Mouse (Mus musculus): ENCODE data around the gene Bud13. TPM values are rescaled to one million over a fixed set of nuclear protein-coding genes. Genes with fewer than 3 reads are reported as not detected.
"Not testable (repeated sequence)": the region's sequence is repeated elsewhere in the genome, so short reads cannot be mapped to it uniquely, and the experiment has no call there.

The Bud13 gene
- polyA plus RNA-seq, 1 experiment from 2014 or later = 14.8 TPM

DNA sequence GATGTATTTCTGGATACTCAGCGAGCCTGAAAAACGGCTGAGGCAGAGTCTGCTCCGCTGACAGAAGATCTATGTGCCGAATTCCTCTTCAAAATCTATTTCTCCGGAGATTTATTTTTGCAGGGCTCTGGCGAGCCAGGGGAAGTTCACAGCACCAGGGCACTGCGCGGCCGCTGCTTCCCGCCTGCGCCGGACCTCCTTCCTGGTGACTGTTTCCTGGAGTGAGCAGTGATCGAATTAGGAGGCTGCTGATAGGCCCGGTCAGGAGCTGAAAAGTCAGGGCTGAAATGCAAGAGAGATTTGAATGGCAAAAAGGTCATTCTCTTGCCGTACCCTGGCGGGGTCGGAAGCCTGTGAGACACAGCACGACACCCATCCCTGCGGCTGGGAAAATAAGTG is 46.4 kb downstream of the Bud13 start:
- peak overlapping the region; percentile 76; the same call in 1 of the 2 replicates for H3K27ac ChIP-seq (ENCODE audit: low read depth, low read length)
- 1% methylated on average over 19 of the region's 19 CpGs for WGBS
- H3K27me3 ChIP-seq (ENCODE audit: control insufficient read depth, insufficient read depth, low read length) = no peaks in the 10 kb centered on the region
- peak overlapping the region; percentile 47; the same call in 1 of the 2 replicates for H3K9ac ChIP-seq (replicated peaks; ENCODE audit: low read depth, low read length)
- no peak for ATAC-seq (ENCODE audit: low read depth)
- no peaks in the 10 kb centered on the region for H3K36me3 ChIP-seq (ENCODE audit: control insufficient read depth, insufficient read depth, low read length)
- H3K9me3 ChIP-seq (ENCODE audit: control insufficient read depth, low read length) = no peaks in the 10 kb centered on the region
- H3K4me3 ChIP-seq (ENCODE audit: low read depth, low read length) = peak overlapping the region; percentile 4; the same call in 1 of the 2 replicates
- H3K4me2 ChIP-seq (ENCODE audit: low read depth, low read length) = peak overlapping the region; percentile 48
- H3K4me1 ChIP-seq (ENCODE audit: control insufficient read depth, insufficient read depth, low read length) = peaks cover 11% of the 10 kb centered on the region

DNA sequence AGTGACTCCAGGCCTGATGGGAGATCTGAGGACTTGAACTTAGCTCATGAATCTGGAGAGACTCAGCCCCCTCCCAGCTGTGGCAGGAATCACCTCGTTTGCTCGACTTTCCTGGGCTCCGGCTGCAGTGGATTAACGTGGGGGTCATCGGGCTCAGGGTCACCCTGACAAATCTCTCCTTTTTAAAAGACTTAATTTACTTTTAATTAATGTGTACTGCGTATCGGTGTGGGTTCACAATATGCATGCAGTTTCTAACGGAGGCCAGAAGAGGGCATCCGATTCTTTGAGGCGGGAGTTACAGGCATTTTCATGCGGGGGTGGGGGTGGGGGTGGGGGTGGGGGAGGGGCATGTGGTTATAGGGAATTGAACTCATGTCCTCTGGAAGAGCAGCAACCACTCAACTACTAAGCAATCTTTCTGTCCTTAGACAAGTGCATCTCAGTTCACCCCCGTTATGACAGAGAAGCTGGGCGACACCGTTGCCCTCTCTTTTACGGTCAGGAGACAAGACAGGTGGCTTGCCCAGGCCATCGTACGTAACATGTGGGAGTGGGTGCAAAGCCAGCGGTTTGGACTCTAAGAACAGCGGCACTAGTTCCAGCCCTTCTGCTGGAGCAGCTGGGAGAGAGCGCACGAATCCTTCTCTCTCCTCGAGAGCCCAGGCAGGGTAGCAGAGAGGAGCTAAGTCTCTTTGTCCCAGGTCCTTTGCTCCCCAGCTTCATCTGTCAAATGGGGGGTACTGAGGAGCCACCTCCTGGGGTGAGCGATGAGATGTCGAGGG is 47.2 kb downstream of the Bud13 start:
- Histone ChIP-seq H3K4me2 (ENCODE audit: low read depth, low read length) (no peak overlapping the region), H3K9me3 (ENCODE audit: control insufficient read depth, low read length) (no peaks in the 10 kb centered on the region), H3K36me3 (ENCODE audit: control insufficient read depth, insufficient read depth, low read length) (no peaks in the 10 kb centered on the region), H3K27ac (ENCODE audit: low read depth, low read length) (no peak overlapping the region), H3K4me3 (ENCODE audit: low read depth, low read length) (no peak overlapping the region), H3K27me3 (ENCODE audit: control insufficient read depth, insufficient read depth, low read length) (no peaks in the 10 kb centered on the region), H3K9ac (replicated peaks; ENCODE audit: low read depth, low read length) (no peak overlapping the region), H3K4me1 (ENCODE audit: control insufficient read depth, insufficient read depth, low read length) (peaks cover 11% of the 10 kb centered on the region)
- 28% methylated on average over 24 of the region's 24 CpGs for WGBS
- no peak for ATAC-seq (ENCODE audit: low read depth)

DNA sequence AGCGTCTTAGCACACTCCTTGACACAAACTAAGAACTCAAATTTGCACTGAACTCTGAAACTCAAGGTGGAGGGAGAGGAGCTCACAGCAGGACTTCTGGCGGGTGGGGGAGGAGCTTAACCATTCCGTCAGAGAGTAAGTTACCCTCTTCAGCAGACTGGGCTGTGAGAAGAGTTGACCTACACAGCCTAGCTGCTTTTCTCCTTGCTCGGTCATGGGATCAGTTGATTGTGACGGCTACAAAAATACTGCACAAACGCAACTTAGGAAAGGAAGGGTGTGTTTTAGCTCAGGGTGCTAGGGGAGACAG is 47.7 kb downstream of the Bud13 start:
- H3K4me2 ChIP-seq (ENCODE audit: low read depth, low read length) = no peak overlapping the region
- no peaks in the 10 kb centered on the region for H3K36me3 ChIP-seq (ENCODE audit: control insufficient read depth, insufficient read depth, low read length)
- H3K9ac ChIP-seq (replicated peaks; ENCODE audit: low read depth, low read length) = no peak overlapping the region
- peaks cover 11% of the 10 kb centered on the region for H3K4me1 ChIP-seq (ENCODE audit: control insufficient read depth, insufficient read depth, low read length)
- no peak for ATAC-seq (ENCODE audit: low read depth)
- no peak overlapping the region for H3K27ac ChIP-seq (ENCODE audit: low read depth, low read length)
- H3K9me3 ChIP-seq (ENCODE audit: control insufficient read depth, low read length) = no peaks in the 10 kb centered on the region
- H3K27me3 ChIP-seq (ENCODE audit: control insufficient read depth, insufficient read depth, low read length) = no peaks in the 10 kb centered on the region
- no peak overlapping the region for H3K4me3 ChIP-seq (ENCODE audit: low read depth, low read length)
- 61% methylated on average over 6 of the region's 6 CpGs for WGBS

DNA sequence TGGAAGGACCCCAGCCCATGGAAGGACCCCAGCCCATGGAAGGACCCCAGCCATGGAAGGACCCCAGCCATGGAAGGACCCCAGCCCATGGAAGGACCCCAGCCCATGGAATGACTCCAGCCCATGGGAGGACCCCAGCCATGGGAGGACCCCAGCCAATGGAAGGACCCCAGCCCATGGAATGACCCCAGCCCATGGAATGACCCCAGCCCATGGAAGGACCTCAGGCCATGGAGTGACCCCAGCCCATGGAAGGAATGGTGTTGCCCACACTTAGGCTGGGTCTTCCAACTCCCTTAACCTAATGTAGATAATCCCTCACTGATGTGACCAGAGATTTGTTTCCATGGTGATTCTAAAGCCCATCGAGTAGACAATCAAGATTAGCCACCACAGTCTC is 48.5 kb downstream of the Bud13 start:
- no peak for ATAC-seq (ENCODE audit: low read depth)
- no peak overlapping the region for H3K9ac ChIP-seq (replicated peaks; ENCODE audit: low read depth, low read length)
- peaks cover 11% of the 10 kb centered on the region for H3K4me1 ChIP-seq (ENCODE audit: control insufficient read depth, insufficient read depth, low read length)
- WGBS = 92% methylated on average over 1 of the region's 1 CpGs
- no peaks in the 10 kb centered on the region for H3K36me3 ChIP-seq (ENCODE audit: control insufficient read depth, insufficient read depth, low read length)
- H3K9me3 ChIP-seq (ENCODE audit: control insufficient read depth, low read length) = no peaks in the 10 kb centered on the region
- H3K27me3 ChIP-seq (ENCODE audit: control insufficient read depth, insufficient read depth, low read length) = no peaks in the 10 kb centered on the region
- H3K4me2 ChIP-seq (ENCODE audit: low read depth, low read length) = no peak overlapping the region
- no peak overlapping the region for H3K27ac ChIP-seq (ENCODE audit: low read depth, low read length)
- H3K4me3 ChIP-seq (ENCODE audit: low read depth, low read length) = no peak overlapping the region

DNA sequence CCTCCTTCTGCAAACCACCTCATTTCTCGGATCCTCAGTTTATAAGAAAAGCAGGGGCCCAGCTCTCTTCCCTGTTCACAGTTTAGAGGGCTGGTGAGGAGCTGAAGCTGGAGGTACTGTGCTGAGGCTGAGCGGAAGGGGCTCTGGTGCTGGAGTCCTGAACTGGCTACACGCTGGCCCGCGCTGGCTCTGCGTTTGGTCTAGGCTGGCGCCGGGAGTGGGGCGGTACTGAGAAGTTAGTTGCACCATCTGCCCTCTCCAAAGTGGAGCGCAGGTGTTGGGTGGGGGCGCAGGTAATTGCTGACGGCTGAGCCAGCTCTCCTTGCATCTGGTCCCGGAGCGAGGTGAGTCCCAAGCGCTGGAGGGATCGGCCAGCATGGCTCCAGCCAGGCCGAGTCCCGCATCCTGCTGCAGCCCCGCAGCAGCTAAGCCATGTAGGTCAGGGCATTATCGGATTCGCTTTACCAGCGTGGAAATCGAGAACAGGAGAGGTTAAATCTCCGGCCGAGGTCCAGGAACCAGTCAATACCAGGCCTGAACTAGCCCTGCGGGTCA is 51.7 kb downstream of the Bud13 start:
- no peak overlapping the region for H3K4me3 ChIP-seq (ENCODE audit: low read depth, low read length)
- peaks cover 13% of the 10 kb centered on the region; the same call in 1 of the 2 replicates for H3K4me1 ChIP-seq (ENCODE audit: control insufficient read depth, insufficient read depth, low read length)
- 37% methylated on average over 26 of the region's 26 CpGs for WGBS
- H3K27ac ChIP-seq (ENCODE audit: low read depth, low read length) = no peak overlapping the region
- no peaks in the 10 kb centered on the region for H3K27me3 ChIP-seq (ENCODE audit: control insufficient read depth, insufficient read depth, low read length)
- ATAC-seq (ENCODE audit: low read depth) = no peak
- no peaks in the 10 kb centered on the region for H3K36me3 ChIP-seq (ENCODE audit: control insufficient read depth, insufficient read depth, low read length)
- no peak overlapping the region for H3K9ac ChIP-seq (replicated peaks; ENCODE audit: low read depth, low read length)
- no peak overlapping the region for H3K4me2 ChIP-seq (ENCODE audit: low read depth, low read length)
- no peaks in the 10 kb centered on the region for H3K9me3 ChIP-seq (ENCODE audit: control insufficient read depth, low read length)

DNA sequence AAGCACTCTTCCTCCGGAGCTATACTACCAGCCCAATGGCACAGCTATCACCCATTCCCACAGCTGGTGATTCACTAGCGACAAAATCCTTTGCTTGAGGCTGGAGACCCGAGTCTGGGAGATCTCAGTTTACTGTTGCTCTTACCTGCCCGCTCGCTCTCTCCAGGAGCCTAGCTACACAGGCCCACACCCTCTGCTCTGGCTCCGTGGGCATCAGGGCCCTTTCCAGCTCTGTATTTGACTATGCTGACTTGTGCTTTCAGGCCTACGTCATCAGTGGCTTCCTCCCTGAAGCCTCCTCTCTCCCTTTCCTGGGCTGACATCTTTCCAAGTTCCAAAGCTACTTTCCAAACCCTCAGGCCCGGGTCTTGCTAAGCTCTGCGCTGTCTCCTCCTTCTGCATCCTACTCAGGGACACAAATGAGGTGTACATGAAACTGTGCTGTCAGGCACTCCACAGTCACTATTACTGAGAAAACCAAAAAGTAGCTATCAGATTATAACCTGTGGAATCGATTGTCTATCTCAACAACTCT is 52.7 kb downstream of the Bud13 start:
- ATAC-seq (ENCODE audit: low read depth) = no peak
- no peaks in the 10 kb centered on the region for H3K36me3 ChIP-seq (ENCODE audit: control insufficient read depth, insufficient read depth, low read length)
- no peak overlapping the region for H3K4me3 ChIP-seq (ENCODE audit: low read depth, low read length)
- H3K9me3 ChIP-seq (ENCODE audit: control insufficient read depth, low read length) = no peaks in the 10 kb centered on the region
- H3K4me2 ChIP-seq (ENCODE audit: low read depth, low read length) = no peak overlapping the region
- H3K27me3 ChIP-seq (ENCODE audit: control insufficient read depth, insufficient read depth, low read length) = no peaks in the 10 kb centered on the region
- no peak overlapping the region for H3K9ac ChIP-seq (replicated peaks; ENCODE audit: low read depth, low read length)
- peaks cover 13% of the 10 kb centered on the region; the same call in 1 of the 2 replicates for H3K4me1 ChIP-seq (ENCODE audit: control insufficient read depth, insufficient read depth, low read length)
- H3K27ac ChIP-seq (ENCODE audit: low read depth, low read length) = no peak overlapping the region
- WGBS = 84% methylated on average over 10 of the region's 10 CpGs

DNA sequence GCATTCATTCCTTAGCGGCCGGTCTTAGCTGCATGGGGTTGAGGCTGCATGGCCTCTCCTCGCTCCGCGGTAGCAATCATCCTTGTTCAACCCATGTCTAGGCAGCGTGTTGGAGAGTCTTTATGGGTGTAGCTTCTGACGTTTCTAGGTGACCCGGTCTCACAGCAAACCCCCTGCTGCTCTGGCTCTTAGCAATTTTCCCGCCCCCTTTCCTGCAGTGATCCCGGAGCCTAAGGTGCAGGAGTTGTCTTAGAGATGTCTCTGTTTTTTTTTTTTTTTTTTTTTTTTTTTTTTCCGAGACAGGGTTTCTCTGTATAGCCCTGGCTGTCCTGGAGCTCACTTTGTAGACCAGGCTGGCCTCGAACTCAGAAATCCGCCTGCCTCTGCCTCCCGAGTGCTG is 53.5 kb downstream of the Bud13 start:
- H3K36me3 ChIP-seq (ENCODE audit: control insufficient read depth, insufficient read depth, low read length); H3K4me2 ChIP-seq (ENCODE audit: low read depth, low read length); H3K27me3 ChIP-seq (ENCODE audit: control insufficient read depth, insufficient read depth, low read length); H3K27ac ChIP-seq (ENCODE audit: low read depth, low read length); ATAC-seq (ENCODE audit: low read depth); H3K9ac ChIP-seq (replicated peaks; ENCODE audit: low read depth, low read length); H3K4me3 ChIP-seq (ENCODE audit: low read depth, low read length); H3K9me3 ChIP-seq (ENCODE audit: control insufficient read depth, low read length): not testable (repeated sequence)
- H3K4me1 ChIP-seq (ENCODE audit: control insufficient read depth, insufficient read depth, low read length) = peaks cover 13% of the 10 kb centered on the region; the same call in 1 of the 2 replicates
- 67% methylated on average over 13 of the region's 14 CpGs for WGBS

DNA sequence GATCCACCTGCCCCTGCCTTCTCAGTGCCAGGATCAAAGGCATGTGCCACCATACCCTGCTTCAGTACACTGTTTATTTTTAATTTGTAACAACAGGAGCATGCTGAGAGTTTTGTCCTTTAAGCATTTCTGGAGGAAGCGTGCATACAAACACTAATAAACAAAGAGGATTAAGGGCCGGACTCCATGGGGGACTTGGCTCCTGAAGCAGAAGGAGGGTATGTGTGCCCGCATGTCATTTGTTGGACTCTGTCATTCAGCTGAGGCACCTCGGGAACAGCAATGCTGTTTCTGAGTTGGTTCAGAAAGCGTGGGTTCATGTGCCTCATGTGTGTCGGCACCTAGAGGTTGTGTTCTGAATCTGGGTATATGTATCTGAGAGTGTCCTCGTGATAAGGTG is 54.5 kb downstream of the Bud13 start:
- no peak for ATAC-seq (ENCODE audit: low read depth)
- no peaks in the 10 kb centered on the region for H3K27me3 ChIP-seq (ENCODE audit: control insufficient read depth, insufficient read depth, low read length)
- no peak overlapping the region for H3K4me3 ChIP-seq (ENCODE audit: low read depth, low read length)
- WGBS = 58% methylated on average over 7 of the region's 7 CpGs
- no peak overlapping the region for H3K4me2 ChIP-seq (ENCODE audit: low read depth, low read length)
- H3K9ac ChIP-seq (replicated peaks; ENCODE audit: low read depth, low read length) = no peak overlapping the region
- H3K4me1 ChIP-seq (ENCODE audit: control insufficient read depth, insufficient read depth, low read length) = peaks cover 13% of the 10 kb centered on the region; the same call in 1 of the 2 replicates
- H3K36me3 ChIP-seq (ENCODE audit: control insufficient read depth, insufficient read depth, low read length) = no peaks in the 10 kb centered on the region
- no peaks in the 10 kb centered on the region for H3K9me3 ChIP-seq (ENCODE audit: control insufficient read depth, low read length)
- no peak overlapping the region for H3K27ac ChIP-seq (ENCODE audit: low read depth, low read length)

DNA sequence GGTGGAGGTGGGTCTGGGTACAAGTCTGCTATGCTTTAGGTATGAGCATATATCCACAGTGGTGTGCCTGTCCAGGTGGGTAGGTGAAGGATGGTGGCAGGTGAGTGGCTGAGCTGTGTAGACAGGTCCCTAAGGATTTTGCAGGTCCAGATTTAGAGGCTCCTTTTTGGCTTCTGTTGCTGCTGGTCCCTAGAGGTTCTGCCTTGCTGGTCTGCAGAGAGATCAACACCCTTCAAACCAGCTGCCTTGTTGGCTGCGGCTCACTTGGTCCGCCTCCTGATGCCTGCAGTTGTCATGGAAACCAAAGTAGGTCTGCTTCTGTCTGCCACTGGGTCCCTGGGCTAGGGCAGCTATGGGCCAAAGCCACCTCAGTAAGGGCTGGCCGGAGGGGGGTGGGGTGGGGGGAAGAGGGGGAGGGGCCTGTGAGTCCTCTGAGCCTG is 55.1 kb downstream of the Bud13 start:
- peak; percentile 87 for ATAC-seq (ENCODE audit: low read depth)
- Histone ChIP-seq H3K36me3 (ENCODE audit: control insufficient read depth, insufficient read depth, low read length) (no peaks in the 10 kb centered on the region), H3K4me1 (ENCODE audit: control insufficient read depth, insufficient read depth, low read length) (peaks cover 13% of the 10 kb centered on the region; the same call in 1 of the 2 replicates), H3K9me3 (ENCODE audit: control insufficient read depth, low read length) (no peaks in the 10 kb centered on the region), H3K4me3 (ENCODE audit: low read depth, low read length) (no peak overlapping the region), H3K27me3 (ENCODE audit: control insufficient read depth, insufficient read depth, low read length) (no peaks in the 10 kb centered on the region), H3K9ac (replicated peaks; ENCODE audit: low read depth, low read length) (no peak overlapping the region), H3K4me2 (ENCODE audit: low read depth, low read length) (no peak overlapping the region), H3K27ac (ENCODE audit: low read depth, low read length) (no peak overlapping the region)
- WGBS = 0% methylated on average over 2 of the region's 3 CpGs

Measured in neural tube, embryonic 14.5 days (tissue).